Mouse (Mus musculus) cerebellum, postnatal 36 days (tissue): ENCODE measurements around the gene Rfx3.

ENCODE experiments used
- DNase-seq, 2 experiments: peaks; one replicate each; pipeline ENCODE4 v3.0.0; 2021 to 2022; ENCODE audit warnings: mixed read lengths in 2 of 2

Gene Rfx3

GRCm38 (mm10) chr19:27905172-27905571 is 105.8 kb downstream of the Rfx3 start:
- no peak for DNase-seq

- DNase-seq = peak; percentile 37 to 52
Measured at GRCm38 (mm10) chr19:27904655-27905054, 106.3 kb downstream of the Rfx3 start.

- peak in 1 of 2 experiments; percentile 19 for DNase-seq
Measured at GRCm38 (mm10) chr19:27904209-27904608, 106.8 kb downstream of the Rfx3 start.

- DNase-seq = no peak
Measured at GRCm38 (mm10) chr19:27902601-27903000, 108.4 kb downstream of the Rfx3 start.

- DNase-seq = no peak
Measured at GRCm38 (mm10) chr19:27901693-27902092, 109.3 kb downstream of the Rfx3 start.

- no peak for DNase-seq
Measured at GRCm38 (mm10) chr19:27884520-27884919, 126.4 kb downstream of the Rfx3 start.

GRCm38 (mm10) chr19:27877429-27877828 is 133.5 kb downstream of the Rfx3 start:
- DNase-seq = no peak

GRCm38 (mm10) chr19:27870794-27871193 is 140.2 kb downstream of the Rfx3 start:
- no peak for DNase-seq

- DNase-seq = no peak
Measured at GRCm38 (mm10) chr19:27859641-27860040, 151.3 kb downstream of the Rfx3 start.

GRCm38 (mm10) chr19:27848946-27849345 is 162.0 kb downstream of the Rfx3 start:
- no peak for DNase-seq

- DNase-seq = no peak
Measured at GRCm38 (mm10) chr19:27847055-27847454, 163.9 kb downstream of the Rfx3 start.

- DNase-seq = peak in 1 of 2 experiments; percentile 15
Measured at GRCm38 (mm10) chr19:27838635-27839034, 172.3 kb downstream of the Rfx3 start.

- no peak for DNase-seq
Measured at GRCm38 (mm10) chr19:27838041-27838440, 172.9 kb downstream of the Rfx3 start.

GRCm38 (mm10) chr19:27832448-27832847 is 178.5 kb downstream of the Rfx3 start:
- DNase-seq = no peak

GRCm38 (mm10) chr19:27828316-27828715 is 182.7 kb downstream of the Rfx3 start:
- DNase-seq = no peak

GRCm38 (mm10) chr19:27817661-27818060 is 193.3 kb downstream of the Rfx3 start:
- no peak for DNase-seq

GRCm38 (mm10) chr19:27780030-27780429 is 230.9 kb downstream of the Rfx3 start:
- peak; percentile 23 to 33 for DNase-seq

GRCm38 (mm10) chr19:27770716-27771265 is 240.2 kb downstream of the Rfx3 start:
- DNase-seq = no peak

GRCm38 (mm10) chr19:27768444-27768843 is 242.5 kb downstream of the Rfx3 start:
- DNase-seq = no peak

GRCm38 (mm10) chr19:27760309-27760708 is 250.7 kb downstream of the Rfx3 start:
- DNase-seq = no peak

GRCm38 (mm10) chr19:27759347-27759746 is 251.6 kb downstream of the Rfx3 start:
- no peak for DNase-seq

- no peak for DNase-seq
Measured at GRCm38 (mm10) chr19:27747301-27747700, 263.7 kb downstream of the Rfx3 start.

- no peak for DNase-seq
Measured at GRCm38 (mm10) chr19:27738908-27739307, 272.1 kb downstream of the Rfx3 start.

GRCm38 (mm10) chr19:27736571-27736970 is 274.4 kb downstream of the Rfx3 start:
- DNase-seq = no peak

- no peak for DNase-seq
Measured at GRCm38 (mm10) chr19:27718931-27719330, 292.0 kb downstream of the Rfx3 start.
